Mouse (Mus musculus) stomach, embryonic 15.5 days (tissue): ENCODE results near the gene Rbm25. TPM values are rescaled to one million over a fixed set of nuclear protein-coding genes. Genes with fewer than 3 reads are reported as not detected.

Experiments used
- polyA plus RNA-seq: library from polyadenylated mRNA; unstranded; fragments of >200 nt; fragmentation: Nextera tagmentation; extraction: Ambion mirVana; gene quantifications from 2 replicates; pipeline ENCODE4 v1.2.1, GENCODE M21; 2015

Gene Rbm25
- polyA plus RNA-seq, 1 experiment from 2014 or later = 229 TPM

Other genes starting within 250 kb of the Rbm25 start
- 4.6 TPM in 2 replicates for gene Dpf3, start 143.5 kb upstream of the Rbm25 start, polyA plus RNA-seq
- gene Dcaf4, start 110.8 kb upstream of the Rbm25 start, polyA plus RNA-seq = 31.5 and 34.5 TPM in 2 replicates
- 13.8 and 15.6 TPM in 2 replicates for gene Zfyve1, start 34.0 kb upstream of the Rbm25 start, polyA plus RNA-seq
- gene Psen1, start 56.9 kb downstream of the Rbm25 start, polyA plus RNA-seq = 66.3 and 68.8 TPM in 2 replicates
- gene Papln, start 132.4 kb downstream of the Rbm25 start, polyA plus RNA-seq = 3.5 TPM in 2 replicates